Mouse (Mus musculus) testis, postnatal 14 days (tissue): ENCODE data around the gene Slc3a2.

Source experiments
- DNase-seq: peaks from one replicate; pipeline ENCODE4 v3.0.0; 2021; ENCODE audit warnings: low spot score

The Slc3a2 gene

DNA sequence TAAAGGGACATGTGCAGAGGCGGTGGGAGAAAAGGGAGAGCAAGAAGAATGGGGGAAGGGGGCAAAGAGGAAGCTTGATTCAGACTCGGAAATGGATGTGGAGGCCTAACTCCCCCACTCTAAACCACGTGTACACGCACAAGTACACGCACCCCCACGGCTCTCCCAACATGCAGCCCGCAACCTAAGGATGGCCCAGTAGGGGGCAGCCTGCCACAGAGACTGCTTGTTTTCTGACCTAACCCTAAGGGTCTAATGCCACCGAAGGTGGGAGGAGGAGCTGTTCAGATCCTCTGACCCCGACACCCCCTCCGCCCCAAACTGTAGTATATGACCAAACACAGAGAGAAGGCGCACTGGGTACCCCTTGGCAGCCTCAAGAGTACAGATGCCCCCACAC, 60.8 kb downstream of the Slc3a2 start:
- peak; percentile 53 for DNase-seq

DNA sequence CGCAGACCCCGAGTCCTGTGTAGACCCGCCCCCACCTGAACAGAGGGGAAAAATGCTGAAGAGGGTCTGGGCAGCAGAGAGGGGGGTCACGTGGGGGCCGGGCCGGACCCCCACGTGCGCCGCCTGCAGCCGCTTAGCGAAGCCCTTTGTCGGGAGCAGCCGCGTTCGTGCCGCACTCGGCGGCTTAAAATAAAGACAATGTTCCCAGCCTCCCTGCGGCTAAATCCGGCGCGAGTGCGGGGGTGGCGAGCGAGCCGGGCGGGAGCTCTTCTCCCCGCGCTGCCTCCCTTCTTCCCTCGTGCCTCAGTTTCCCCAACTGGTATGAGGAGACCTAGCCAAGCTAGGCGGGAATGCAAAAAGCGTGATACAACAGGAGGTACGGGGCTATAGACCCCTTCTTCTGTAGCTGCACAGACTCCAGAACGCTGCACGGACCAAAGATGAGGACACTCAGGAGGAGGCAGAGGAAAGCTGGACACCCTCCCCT, 61.3 kb downstream of the Slc3a2 start:
- DNase-seq, result peak; percentile 39
